Mouse (Mus musculus) MEL (cell line): ENCODE measurements around the gene Mthfd1l. TPM values are rescaled to one million over a fixed set of nuclear protein-coding genes. Genes with fewer than 3 reads are reported as not detected.

ENCODE experiments used
- DNase-seq: peaks from one replicate; pipeline ENCODE4 v3.0.0; 2011; ENCODE audit warnings: low read depth, low spot score
- H3K27ac ChIP-seq: 2 replicates; pipeline ENCODE4 v1.5.1; 2012; ENCODE audit warnings: low read depth, mild to moderate bottlenecking, control low read depth, low read length, moderate library complexity; ENCODE audit not compliant: control insufficient read depth
- H3K27me3 ChIP-seq, 2 experiments: fragments of 150-350 bp in 1 of 2; sonication (generic) in 1 of 2; 2 replicates each; pipeline ENCODE4 v1.6.1; 2012; ENCODE audit warnings: low read length in 2 of 2, mild to moderate bottlenecking in 2 of 2, improper control_type of control experiment in 1 of 2, moderate library complexity in 1 of 2; ENCODE audit not compliant: insufficient read depth in 2 of 2, control insufficient read depth in 1 of 2
- H3K36me3 ChIP-seq, 2 experiments: 2 replicates each; pipeline ENCODE4 v1.6.1; 2012 to 2014; ENCODE audit warnings: low read length in 2 of 2, improper control_type of control experiment in 1 of 2, inconsistent platforms in 1 of 2, mild to moderate bottlenecking in 1 of 2; ENCODE audit not compliant: insufficient read depth in 2 of 2, control insufficient read depth in 1 of 2
- H3K4me1 ChIP-seq, 2 experiments: fragments of 150-350 bp in 1 of 2; sonication (generic) in 1 of 2; 2 replicates each; pipeline ENCODE4 v1.6.1; 2012; ENCODE audit warnings: low read length in 2 of 2, improper control_type of control experiment in 1 of 2, mild to moderate bottlenecking in 1 of 2; ENCODE audit not compliant: insufficient read depth in 2 of 2, control insufficient read depth in 1 of 2
- H3K4me3 ChIP-seq, 2 experiments: fragments of 150-350 bp in 1 of 2; sonication (generic) in 1 of 2; 2 replicates each; pipeline ENCODE4 v1.5.1; 2012; ENCODE audit warnings: low read depth in 2 of 2, low read length in 2 of 2, mild to moderate bottlenecking in 2 of 2, moderate library complexity in 2 of 2, control low read depth in 1 of 2, improper control_type of control experiment in 1 of 2; ENCODE audit not compliant: control insufficient read depth in 1 of 2, insufficient read depth in 1 of 2
- H3K79me2 ChIP-seq: 2 replicates; pipeline ENCODE4 v1.6.1; 2012; ENCODE audit warnings: mild to moderate bottlenecking, low read length, moderate library complexity; ENCODE audit not compliant: control insufficient read depth, poor library complexity, insufficient read depth
- H3K9ac ChIP-seq: 2 replicates; pipeline ENCODE4 v1.6.1; 2012; ENCODE audit warnings: low read depth, mild to moderate bottlenecking, control low read depth, low read length, moderate library complexity; ENCODE audit not compliant: control insufficient read depth, poor library complexity, severe bottlenecking
- H3K9me3 ChIP-seq: fragments of 150-350 bp; sonication (generic); replicated peaks from 2 replicates; pipeline ENCODE4 v1.6.1; 2012; ENCODE audit warnings: mild to moderate bottlenecking, low read length, improper control_type of control experiment, moderate library complexity; ENCODE audit not compliant: insufficient read depth
- BHLHE40 ChIP-seq: IDR thresholded peaks from 2 replicates; pipeline ENCODE4 v1.6.1; 2012; ENCODE audit warnings: low read depth, mild to moderate bottlenecking, inconsistent platforms, low read length, improper control_type of control experiment, borderline replicate concordance
- CTCF ChIP-seq, 3 experiments: IDR thresholded peaks in 2 of 3; conservative IDR thresholded peaks in 1 of 3; 2 replicates each; pipeline ENCODE4 v1.5.1; 2011 to 2012; ENCODE audit warnings: low read length in 3 of 3, low read depth in 2 of 3, mild to moderate bottlenecking in 2 of 3, improper control_type of control experiment in 1 of 3, inconsistent platforms in 1 of 3, mixed read lengths in 1 of 3, moderate library complexity in 1 of 3; ENCODE audit not compliant: control insufficient read depth in 1 of 3, insufficient read depth in 1 of 3, poor library complexity in 1 of 3, severe bottlenecking in 1 of 3
- E2F4 ChIP-seq: IDR thresholded peaks from 2 replicates; pipeline ENCODE4 v1.6.1; 2011; ENCODE audit warnings: low read depth, low read length, improper control_type of control experiment, borderline replicate concordance
- EP300 ChIP-seq, 2 experiments: IDR thresholded peaks; 2 replicates each; pipeline ENCODE4 v1.6.1; 2011; ENCODE audit warnings: improper control_type of control experiment in 2 of 2, low read length in 2 of 2, low read depth in 1 of 2, mild to moderate bottlenecking in 1 of 2
- GABPA ChIP-seq: IDR thresholded peaks from 2 replicates; pipeline ENCODE4 v1.6.1; 2012; ENCODE audit warnings: low read depth, mild to moderate bottlenecking, inconsistent platforms, low read length, improper control_type of control experiment, moderate library complexity
- KAT2A ChIP-seq: conservative IDR thresholded peaks from 2 replicates; pipeline ENCODE4 v1.6.1; 2012; ENCODE audit warnings: low read depth, low read length, improper control_type of control experiment, inconsistent platforms
- MAFK ChIP-seq: IDR thresholded peaks from 2 replicates; pipeline ENCODE4 v1.6.1; 2011; ENCODE audit warnings: low read depth, mild to moderate bottlenecking, low read length, improper control_type of control experiment, borderline replicate concordance
- MAX ChIP-seq: IDR thresholded peaks from 2 replicates; pipeline ENCODE4 v1.6.1; 2011; ENCODE audit warnings: low read length, improper control_type of control experiment
- MEF2A ChIP-seq: IDR thresholded peaks from 2 replicates; pipeline ENCODE4 v1.6.1; 2014; ENCODE audit warnings: low read depth, mild to moderate bottlenecking, inconsistent platforms, low read length, improper control_type of control experiment; ENCODE audit not compliant: poor library complexity, insufficient replicate concordance, severe bottlenecking; ENCODE audit errors: extremely low read depth
- MXI1 ChIP-seq: IDR thresholded peaks from 2 replicates; pipeline ENCODE4 v1.6.1; 2011; ENCODE audit warnings: mild to moderate bottlenecking, low read depth, low read length, improper control_type of control experiment
- MYB ChIP-seq: IDR thresholded peaks from 2 replicates; pipeline ENCODE4 v1.6.1; 2011; ENCODE audit warnings: mild to moderate bottlenecking, low read depth, low read length, improper control_type of control experiment
- MYC ChIP-seq: IDR thresholded peaks from 2 replicates; pipeline ENCODE4 v1.6.1; 2011; ENCODE audit warnings: low read depth, mild to moderate bottlenecking, low read length, improper control_type of control experiment, moderate library complexity
- POLR2AphosphoS2 ChIP-seq: IDR thresholded peaks from 2 replicates; pipeline ENCODE4 v1.6.1; 2011; ENCODE audit warnings: low read length, improper control_type of control experiment
- RAD21 ChIP-seq: IDR thresholded peaks from 2 replicates; pipeline ENCODE4 v1.6.1; 2011; ENCODE audit warnings: mild to moderate bottlenecking, low read depth, low read length, improper control_type of control experiment
- SMC3 ChIP-seq: IDR thresholded peaks from 2 replicates; pipeline ENCODE4 v1.6.1; 2011; ENCODE audit warnings: low read depth, low read length, improper control_type of control experiment
- TBP ChIP-seq: IDR thresholded peaks from 2 replicates; pipeline ENCODE4 v1.8.0; 2011; ENCODE audit warnings: low read depth, low read length, improper control_type of control experiment
- UBTF ChIP-seq: IDR thresholded peaks from 2 replicates; pipeline ENCODE4 v1.6.1; 2012; ENCODE audit warnings: low read depth, mild to moderate bottlenecking, inconsistent platforms, low read length, improper control_type of control experiment, moderate library complexity, borderline replicate concordance; ENCODE audit not compliant: insufficient read depth
- USF1 ChIP-seq: IDR thresholded peaks from 2 replicates; pipeline ENCODE4 v1.6.1; 2014; ENCODE audit warnings: low read depth, mild to moderate bottlenecking, inconsistent platforms, low read length, improper control_type of control experiment, moderate library complexity
- USF2 ChIP-seq, 2 experiments: IDR thresholded peaks; 2 replicates each; pipeline ENCODE4 v1.6.1; 2011 to 2012; ENCODE audit warnings: improper control_type of control experiment in 2 of 2, low read length in 2 of 2, borderline replicate concordance in 1 of 2, inconsistent platforms in 1 of 2, low read depth in 1 of 2, mild to moderate bottlenecking in 1 of 2; ENCODE audit not compliant: insufficient read depth in 1 of 2
- ZKSCAN1 ChIP-seq: IDR thresholded peaks from 2 replicates; pipeline ENCODE4 v1.6.1; 2012; ENCODE audit warnings: low read depth, mild to moderate bottlenecking, inconsistent platforms, low read length, improper control_type of control experiment, moderate library complexity
- ZMIZ1 ChIP-seq: IDR thresholded peaks from 2 replicates; pipeline ENCODE4 v1.6.1; 2012; ENCODE audit warnings: low read depth, mild to moderate bottlenecking, inconsistent platforms, low read length, improper control_type of control experiment, moderate library complexity
- ZNF384 ChIP-seq: IDR thresholded peaks from 2 replicates; pipeline ENCODE4 v1.6.1; 2012; ENCODE audit warnings: low read depth, mild to moderate bottlenecking, inconsistent platforms, low read length, improper control_type of control experiment
- polyA plus RNA-seq, 2 experiments: library from polyadenylated mRNA; stranded (reverse) in 1 of 2; unstranded in 1 of 2; fragments of >175 nt in 1 of 2; fragments of >200 nt in 1 of 2; gene quantifications; 2 replicates each; pipeline versions ENCODE4 v1.2.1 to v1.2.4; 2012; ENCODE audit warnings: low replicate concordance in 2 of 2, low read depth in 1 of 2; ENCODE audit not compliant: insufficient read length in 2 of 2, insufficient read depth in 1 of 2, missing spikeins in 1 of 2
- total RNA-seq: library from RNA; depleted of rRNA; stranded (reverse); fragments of 300-350 nt; gene quantifications from 2 replicates; pipeline ENCODE4 v1.2.3, GENCODE M21; 2012

The Mthfd1l gene
- total and polyA plus RNA-seq, 3 experiments, result 43.1 to 1,097 (median 83.0) TPM

DNA sequence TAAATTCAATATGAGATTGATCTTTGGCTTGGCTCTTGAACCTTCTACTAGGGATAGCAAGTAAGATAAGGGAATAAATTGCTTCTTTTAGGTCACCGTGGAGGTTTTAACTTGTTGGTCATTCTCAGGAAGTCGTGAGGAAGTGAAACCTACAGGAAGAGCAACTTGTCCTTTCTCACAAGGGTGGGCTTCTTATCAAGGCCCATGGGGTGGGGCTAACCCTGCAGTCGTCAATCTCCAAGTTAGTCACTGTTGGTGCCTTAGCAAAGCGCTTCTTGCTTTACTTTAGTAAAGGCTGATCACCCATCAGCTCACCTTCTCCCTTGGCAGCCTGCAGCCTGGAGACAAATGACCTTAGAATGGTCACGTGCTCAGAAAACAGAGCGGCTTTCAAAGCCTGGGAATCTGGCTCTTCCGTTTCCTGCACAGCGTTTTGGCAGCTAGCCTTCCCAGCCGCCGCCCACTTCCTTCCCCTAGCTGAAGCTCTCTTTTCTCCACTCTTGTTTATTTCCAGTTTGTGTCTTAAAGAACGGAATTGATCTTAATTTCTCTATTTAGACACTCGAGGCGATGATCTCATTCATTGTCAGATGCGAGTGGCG, 106.8 kb downstream of the Mthfd1l start:
- no peaks in the 10 kb centered on the region for H3K9me3 ChIP-seq
- no peak for DNase-seq
- no peak overlapping the region for H3K4me3 ChIP-seq
- H3K79me2 ChIP-seq, result no peaks in the 10 kb centered on the region
- TF ChIP-seq UBTF (no peak), MYC (no peak), MEF2A (no peak), EP300 (IDR thresholded peaks at IDR 0.05; ENCODE audit: low read depth in 1 of 2, low read length in 2 of 2) (no peak), USF1 (no peak), E2F4 (no peak), USF2 (IDR thresholded peaks at IDR 0.05; ENCODE audit: borderline replicate concordance in 1 of 2, insufficient read depth in 1 of 2, low read depth in 1 of 2, low read length in 2 of 2) (no peak), MYB (no peak), TBP (no peak), GABPA (no peak), MAX (no peak), BHLHE40 (no peak), ZMIZ1 (no peak)
- TF ChIP-seq, all 39 proteins: peak for 0
- peaks cover 1 to 3% of the 10 kb centered on the region in 2 experiments; a peak in 3 of 4 replicates for H3K36me3 ChIP-seq
- no peak overlapping the region for H3K27ac ChIP-seq
- H3K4me1 ChIP-seq, result no peaks in the 10 kb centered on the region
- H3K9ac ChIP-seq, result no peak overlapping the region
- H3K27me3 ChIP-seq, result no peaks in the 10 kb centered on the region

DNA sequence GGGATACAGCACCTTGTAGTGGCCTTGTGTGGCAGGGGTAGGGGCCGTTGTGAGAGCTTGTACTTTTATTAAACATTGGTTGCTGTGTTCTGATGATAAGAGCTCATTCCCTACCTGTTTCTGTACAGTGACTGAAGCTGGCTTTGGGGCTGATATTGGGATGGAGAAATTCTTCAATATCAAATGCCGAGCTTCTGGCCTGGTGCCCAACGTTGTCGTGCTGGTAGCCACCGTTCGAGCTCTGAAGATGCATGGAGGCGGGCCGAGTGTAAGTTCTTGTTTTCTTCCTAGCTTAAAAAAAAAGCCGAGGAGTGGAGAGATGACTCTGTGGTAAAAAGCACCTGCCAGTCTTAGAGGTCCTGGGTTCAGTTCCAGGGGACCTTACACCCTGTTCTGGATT, 110.7 kb downstream of the Mthfd1l start:
- H3K27me3 ChIP-seq, result no peaks in the 10 kb centered on the region
- H3K79me2 ChIP-seq, result no peaks in the 10 kb centered on the region
- no peak overlapping the region for H3K9ac ChIP-seq
- peaks cover 3 to 5% of the 10 kb centered on the region in 2 experiments; a peak in 3 of 4 replicates for H3K36me3 ChIP-seq
- H3K9me3 ChIP-seq, result no peaks in the 10 kb centered on the region
- H3K27ac ChIP-seq, result no peak overlapping the region
- H3K4me1 ChIP-seq, result no peaks in the 10 kb centered on the region
- TF ChIP-seq E2F4, result no peak
- TF ChIP-seq ZNF384, result no peak
- no peak for TF ChIP-seq SMC3
- no peak for TF ChIP-seq CTCF (IDR thresholded peaks at IDR 0.05 in 2 of 3, conservative IDR thresholded peaks at IDR 0.05 in 1 of 3; ENCODE audit: control insufficient read depth in 1 of 3, insufficient read depth in 1 of 3, low read depth in 2 of 3, low read length in 3 of 3, poor library complexity in 1 of 3, severe bottlenecking in 1 of 3)
- TF ChIP-seq MAX, result no peak
- no peak for TF ChIP-seq POLR2AphosphoS2
- TF ChIP-seq ZMIZ1, result no peak
- no peak for TF ChIP-seq MXI1
- TF ChIP-seq TBP, result no peak
- no peak for TF ChIP-seq ZKSCAN1
- no peak for TF ChIP-seq RAD21
- TF ChIP-seq KAT2A, result no peak
- TF ChIP-seq MAFK, result no peak
- TF ChIP-seq USF1, result no peak
- TF ChIP-seq EP300 (IDR thresholded peaks at IDR 0.05; ENCODE audit: low read depth in 1 of 2, low read length in 2 of 2), result no peak
- no peak overlapping the region for H3K4me3 ChIP-seq
- no peak for DNase-seq
